ENCODE assay signal across 12 mouse cellular contexts in the genomic region with DNA sequence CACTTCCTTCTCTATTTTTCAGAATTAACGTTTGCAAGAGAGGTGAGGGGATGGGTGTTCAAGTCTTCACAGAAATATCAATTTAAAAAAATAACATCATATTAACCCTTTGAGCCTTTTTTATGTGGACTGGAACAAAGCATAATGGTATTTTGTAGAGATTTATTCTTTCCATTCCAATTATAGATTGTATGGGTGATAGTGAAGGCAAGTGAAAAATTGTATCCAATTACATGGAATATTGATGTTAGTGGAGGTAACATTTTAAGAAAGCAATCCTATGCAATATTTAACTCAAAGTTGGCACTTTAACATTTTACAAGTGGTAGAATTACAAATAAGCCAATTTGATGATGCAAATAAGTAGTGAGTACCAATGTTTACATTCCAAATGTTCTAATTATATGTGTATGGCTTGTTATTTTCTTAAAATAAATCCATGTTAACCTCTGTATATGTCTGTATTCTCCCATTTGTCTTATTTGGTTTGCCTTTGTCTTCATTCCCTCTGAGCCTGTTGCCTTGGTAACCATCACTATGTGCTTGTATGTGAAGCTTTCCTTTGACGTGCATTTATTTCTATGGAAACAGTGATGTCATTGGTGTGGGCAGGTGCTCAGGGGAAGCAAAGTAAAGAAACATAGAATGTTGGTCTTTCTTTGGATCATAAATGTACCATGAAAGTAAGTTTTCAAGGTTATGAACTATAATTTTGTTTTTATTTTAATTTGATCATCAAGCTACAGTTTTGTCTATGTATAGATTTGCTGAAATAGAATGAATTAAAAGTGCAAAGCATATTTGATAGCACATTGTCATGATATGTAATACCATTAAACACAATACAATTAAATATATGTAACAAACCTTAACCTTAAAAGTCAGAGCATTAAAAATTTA.
A peak's percentile ranks its signal among the peaks of the same experiment; 100 is the strongest.
DNase-seq lines count a peak whose midpoint lies in the region; ATAC-seq and TF ChIP-seq lines count a peak whose summit lies in the region.
"Had no signal": no experiment of that assay in that cellular context is flagged by ENCODE, and none has a peak within 500 bp of the region (broad histone marks: within the 10 kb centered on the region; RNA-seq: fewer than 3 reads in every experiment).

No protein-coding gene starts in this region.

- peak; percentile 95 for ATAC-seq in forebrain, embryonic 13.5 days

- peak; percentile 47 to 68 for DNase-seq in layer of hippocampus, adult 2 months (ENCODE audit: low spot score in 2 of 2)
- DNase-seq in layer of hippocampus, postnatal 25 days (ENCODE audit: extremely low spot score in 1 of 2, low spot score in 1 of 2) = no peak
- DNase-seq in left cerebral cortex, postnatal 14 days (ENCODE audit: low spot score in 2 of 2) = peak; percentile 60 to 80
- DNase-seq in retina, postnatal 1 day = peak; percentile 63
- no peak for DNase-seq in adrenal gland, postnatal 36 days
- DNase-seq in adrenal gland, adult (ENCODE audit: inconsistent age in 2 of 2, low spot score in 1 of 2) = no peak
- DNase-seq in adrenal gland, postnatal 25 days = no peak
- DNase-seq: cerebellum, adult 9-11 months; heart, postnatal 36 days had no signal

- H3K4me3 ChIP-seq in layer of hippocampus, adult 2 months = no peak overlapping the region
- no peak overlapping the region for H3K4me3 ChIP-seq in forebrain, embryonic 13.5 days

- 31% methylated on average over 2 of the region's 2 CpGs for WGBS in forebrain, embryonic 13.5 days

- H3K9me3 ChIP-seq in forebrain, embryonic 13.5 days (replicated peaks) = no peaks in the 10 kb centered on the region

- no peak overlapping the region for H3K9ac ChIP-seq in forebrain, embryonic 13.5 days

- no peak overlapping the region for H3K4me2 ChIP-seq in forebrain, embryonic 13.5 days
- H3K4me2 ChIP-seq: liver, embryonic 11.5 days had no signal

- no peak for TF ChIP-seq CTCF in layer of hippocampus, adult 2 months (conservative IDR thresholded peaks at IDR 0.05)

- 0 out of 2 replicates have a peak overlapping the region, but pooled peaks have one; percentile 39 for H3K27ac ChIP-seq in layer of hippocampus, adult 2 months
- H3K27ac ChIP-seq in forebrain, embryonic 13.5 days = no peak overlapping the region
- H3K27ac ChIP-seq: kidney, postnatal 0 days had no signal

- intact Hi-C loops in left cerebral cortex, postnatal 14 days (cut with DNase I) = no loop called here

- no peaks in the 10 kb centered on the region for H3K36me3 ChIP-seq in forebrain, embryonic 13.5 days (ENCODE audit: poor library complexity, severe bottlenecking)

- no peaks in the 10 kb centered on the region for H3K27me3 ChIP-seq in forebrain, embryonic 13.5 days

- peaks cover 2% of the 10 kb centered on the region; the same call in 1 of the 2 replicates for H3K4me1 ChIP-seq in forebrain, embryonic 13.5 days

Comparison
In these comparisons a context has a peak if more than half of its experiments do, and no peak if none do; other contexts are left out.
1. DNase-seq: peak in layer of hippocampus, adult 2 months (2 of 2), left cerebral cortex, postnatal 14 days (2 of 2) and retina, postnatal 1 day (single experiment); none in layer of hippocampus, postnatal 25 days (0 of 2), adrenal gland, postnatal 36 days (0 of 2), adrenal gland, adult (0 of 2) and adrenal gland, postnatal 25 days (single experiment).